Mouse (Mus musculus): ENCODE results near the gene Rab37.

Rab37 gene

DNA sequence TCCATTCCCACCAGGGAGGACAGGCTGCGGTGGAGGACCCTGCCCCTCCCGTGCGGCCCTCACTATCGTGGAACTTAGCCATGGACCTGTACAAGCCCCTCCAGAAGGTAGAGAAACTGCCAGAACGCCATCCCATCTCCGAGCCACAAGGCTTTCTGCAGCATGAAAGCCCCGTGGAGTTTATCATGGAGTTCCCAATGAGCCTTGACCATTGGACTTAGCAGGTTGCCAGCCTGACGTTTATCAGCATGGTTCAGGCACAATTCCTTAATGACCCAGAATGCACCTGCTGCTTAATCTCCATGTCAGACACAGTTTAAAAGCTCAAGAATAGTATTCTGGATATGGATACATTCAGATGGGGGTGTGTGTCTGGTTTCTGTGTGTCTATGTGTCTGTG is 6.2 kb upstream of the Rab37 start:
- no peak for DNase-seq (ENCODE audit: low read depth, low spot score)

DNA sequence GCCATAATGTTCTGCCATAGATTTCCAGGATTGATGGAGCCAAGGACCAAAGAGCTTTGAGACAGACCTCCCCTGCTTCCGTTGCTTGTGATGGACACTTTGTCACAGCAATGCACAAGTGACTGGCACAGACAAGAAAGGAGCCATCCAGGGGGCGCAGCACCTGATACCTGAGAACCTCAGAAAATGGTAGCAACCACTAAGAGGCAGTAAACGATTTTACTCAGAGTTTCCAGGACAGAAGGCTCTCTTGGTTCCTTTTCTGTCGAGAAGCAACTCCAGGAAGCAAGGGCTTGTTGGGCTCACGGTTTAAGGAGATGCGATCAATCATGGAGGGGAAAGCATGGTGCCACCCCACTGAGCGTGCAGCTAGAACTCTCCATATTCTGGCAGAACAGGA is 5.0 kb upstream of the Rab37 start:
- no peak for DNase-seq (ENCODE audit: low read depth, low spot score)

DNA sequence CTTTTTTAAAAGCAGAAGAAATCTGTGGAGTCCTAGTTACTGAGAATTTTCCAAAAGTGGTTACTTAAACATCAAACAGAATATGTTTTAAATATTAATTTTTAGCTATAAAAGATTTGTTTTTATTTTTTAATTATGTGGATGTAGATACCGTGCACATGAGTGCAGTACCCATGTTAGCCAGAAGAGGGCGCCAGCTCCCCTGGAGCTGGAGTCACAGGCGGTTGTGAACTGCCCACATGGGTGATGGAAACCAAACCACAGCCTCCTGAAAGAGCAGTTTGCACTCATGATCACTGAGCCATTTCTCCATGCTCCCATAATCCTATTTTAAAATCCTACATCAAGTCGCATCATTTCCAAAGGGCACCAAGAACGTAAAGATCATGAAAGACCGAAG is 1.4 kb upstream of the Rab37 start:
- no peak for DNase-seq (ENCODE audit: low read depth, low spot score)

DNA sequence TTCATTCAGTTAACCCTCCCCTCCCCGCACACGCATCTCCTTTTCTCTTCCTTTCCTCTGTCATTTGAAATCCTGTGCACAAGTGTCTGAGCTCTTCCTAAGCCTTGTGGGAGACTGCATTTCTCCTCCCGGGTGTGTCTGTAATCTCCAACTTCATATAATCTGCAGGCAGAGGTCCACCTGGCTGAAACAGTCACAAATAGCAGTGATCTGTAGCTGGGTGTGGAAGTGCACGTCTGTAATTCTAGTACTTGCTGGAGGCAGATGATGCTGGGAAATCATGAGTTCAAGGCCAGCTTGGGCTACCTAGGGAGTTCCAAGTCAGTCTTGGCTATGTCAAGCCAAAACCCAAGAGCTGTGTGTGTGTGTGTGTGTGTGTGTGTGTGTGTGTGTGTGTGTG is 909 bp downstream of the Rab37 start:
- no peak for DNase-seq (ENCODE audit: low read depth, low spot score)

DNA sequence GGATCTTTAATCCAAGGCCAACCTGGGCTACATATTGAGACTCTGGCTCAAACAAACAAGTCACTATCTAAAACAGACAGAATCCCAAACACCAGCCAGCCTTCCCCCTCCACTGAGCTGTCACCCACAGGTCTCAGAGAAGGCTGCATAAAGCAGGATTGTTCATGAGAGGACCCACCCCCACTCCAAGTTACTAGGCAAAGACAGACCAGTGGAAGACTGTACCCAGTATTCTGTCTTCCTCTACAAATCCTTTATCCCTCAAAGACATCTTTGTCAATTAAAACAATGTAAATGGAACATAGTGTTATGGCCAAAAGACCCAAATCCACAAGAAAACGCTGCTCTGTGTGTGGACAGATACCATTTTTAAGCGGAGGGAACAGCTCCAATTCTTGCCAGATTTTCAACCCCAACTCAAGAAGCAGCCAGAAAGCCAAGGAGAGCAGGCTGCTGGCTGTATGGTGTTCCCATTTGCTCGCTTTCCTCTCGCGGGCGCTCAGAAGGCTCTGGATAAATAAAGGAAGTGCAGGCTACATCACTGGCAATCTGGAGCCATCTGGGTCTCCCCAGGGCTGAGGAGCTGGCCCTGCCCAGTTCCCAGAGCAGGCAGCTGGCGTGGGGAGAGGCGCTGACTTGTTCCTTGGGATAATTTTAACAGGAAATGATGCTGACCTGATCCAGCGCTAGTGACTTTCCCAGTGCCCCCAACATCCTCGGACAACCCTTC is 7.1 kb downstream of the Rab37 start:
- no peak for DNase-seq (ENCODE audit: low read depth, low spot score)

DNA sequence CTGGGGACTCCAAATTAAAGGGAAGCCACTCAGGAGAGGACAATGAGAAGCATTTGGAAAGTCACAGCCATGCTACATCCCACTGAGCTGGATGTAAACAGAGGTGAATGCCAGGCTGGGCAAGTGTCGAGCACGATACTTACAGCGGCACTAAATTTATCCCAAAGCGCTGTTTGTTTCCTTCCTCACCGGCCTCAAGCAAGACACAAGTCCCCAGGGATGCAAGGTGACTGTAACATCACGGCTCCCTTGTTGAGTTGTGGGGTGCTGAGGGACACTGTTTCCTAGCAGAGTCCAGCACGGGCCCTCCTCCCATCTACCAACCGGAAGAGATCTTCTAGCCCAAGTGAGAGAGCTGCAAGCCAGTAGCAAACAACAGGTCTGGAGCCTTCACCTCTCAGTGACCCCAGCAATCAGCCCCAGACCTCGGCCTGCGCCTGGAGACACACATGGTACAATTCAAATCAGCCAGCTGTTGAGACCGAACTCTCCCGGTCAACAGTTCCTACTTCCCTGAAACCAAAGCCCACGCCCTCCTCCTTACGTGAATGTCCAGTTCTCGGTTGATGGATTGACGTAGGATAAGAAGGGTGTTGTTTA is 8.1 kb downstream of the Rab37 start:
- no peak for DNase-seq (ENCODE audit: low read depth, low spot score)

DNA sequence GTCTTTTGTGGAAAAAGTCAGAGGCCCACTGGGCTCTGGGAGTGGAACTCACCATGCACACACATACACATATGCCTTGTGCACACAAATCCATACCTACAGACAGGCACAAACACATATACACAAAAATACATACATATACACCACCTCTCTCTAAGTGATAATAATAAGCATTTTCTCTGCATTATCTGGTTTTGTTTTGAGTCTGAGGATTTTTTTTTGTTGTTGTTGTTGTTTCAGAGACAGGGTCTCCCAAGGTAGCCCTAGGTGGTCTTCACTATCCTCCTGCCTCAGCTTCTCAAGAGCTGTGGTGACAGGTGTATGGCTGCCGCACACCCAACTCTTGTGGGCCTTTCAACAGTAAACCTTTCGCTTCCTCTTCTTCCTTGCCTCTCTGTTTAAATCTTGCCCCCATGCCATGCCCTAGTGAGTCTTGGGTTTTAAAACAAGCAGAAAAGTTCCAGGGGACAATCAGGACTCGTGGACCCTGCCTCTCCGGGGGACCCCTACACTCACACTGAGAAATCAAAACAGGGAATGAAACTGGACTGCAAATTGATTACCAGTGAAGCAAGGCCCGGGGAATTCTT is 8.9 kb downstream of the Rab37 start:
- no peak for DNase-seq (ENCODE audit: low read depth, low spot score)

DNA sequence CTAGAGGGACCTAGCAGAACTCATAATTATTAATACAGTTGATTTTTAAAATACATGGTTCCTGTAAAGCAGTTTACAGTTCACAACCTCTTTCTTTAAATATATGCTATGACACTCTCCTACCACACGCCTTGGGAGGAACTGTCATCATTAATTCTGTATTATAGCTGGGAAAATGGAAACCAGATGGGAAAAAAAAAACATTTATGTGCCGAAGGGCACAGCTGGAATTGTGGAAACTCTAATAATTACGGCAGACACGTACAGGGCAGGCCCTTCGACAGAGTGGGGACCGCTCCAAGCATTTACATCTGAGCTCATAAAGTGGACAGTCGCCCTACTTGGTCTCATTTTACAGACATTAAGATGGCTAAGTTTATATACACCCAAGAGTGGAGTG is 9.5 kb downstream of the Rab37 start:
- DNase-seq (ENCODE audit: low read depth, low spot score): no peak

DNA sequence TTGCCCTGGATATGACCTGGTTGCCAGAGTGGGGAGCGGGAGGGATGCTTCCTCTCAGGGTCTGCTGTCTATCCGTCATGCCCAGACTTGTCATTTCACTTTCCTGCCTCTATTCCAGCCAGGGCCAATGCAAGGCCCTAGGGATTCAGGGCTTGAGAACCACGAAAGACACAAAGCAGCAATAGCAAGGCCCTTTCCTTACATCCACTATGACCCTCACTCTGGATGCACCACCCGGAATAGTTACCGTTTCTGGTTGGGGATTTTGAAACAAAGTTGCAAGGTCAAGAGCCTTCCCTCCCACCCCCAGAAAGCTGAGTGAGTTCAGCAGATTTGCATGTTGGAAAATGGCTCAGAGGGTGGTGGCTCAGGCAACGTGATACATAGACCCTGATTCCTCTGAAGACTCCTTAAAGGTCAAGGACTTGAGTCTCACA is 10.4 kb downstream of the Rab37 start:
- no peak for DNase-seq (ENCODE audit: low read depth, low spot score)

DNA sequence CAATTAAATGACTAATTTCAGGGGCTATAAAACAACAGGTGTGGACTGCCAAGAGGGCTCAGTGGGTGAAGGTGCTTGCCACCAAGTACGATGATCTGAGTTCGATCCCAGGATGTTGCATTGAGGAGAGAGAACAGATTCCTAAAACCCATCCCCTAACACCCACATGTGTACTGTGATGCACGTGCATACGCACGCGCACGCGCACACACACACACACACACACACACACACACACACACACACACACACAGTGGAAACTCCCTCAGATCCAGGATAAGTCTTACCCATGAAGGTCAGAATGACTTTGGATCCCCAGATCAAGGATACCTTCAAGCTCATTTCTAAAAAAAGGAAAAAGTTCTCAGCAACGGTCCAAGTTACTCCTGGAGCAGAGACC is 10.9 kb downstream of the Rab37 start:
- DNase-seq (ENCODE audit: low read depth, low spot score): no peak

DNA sequence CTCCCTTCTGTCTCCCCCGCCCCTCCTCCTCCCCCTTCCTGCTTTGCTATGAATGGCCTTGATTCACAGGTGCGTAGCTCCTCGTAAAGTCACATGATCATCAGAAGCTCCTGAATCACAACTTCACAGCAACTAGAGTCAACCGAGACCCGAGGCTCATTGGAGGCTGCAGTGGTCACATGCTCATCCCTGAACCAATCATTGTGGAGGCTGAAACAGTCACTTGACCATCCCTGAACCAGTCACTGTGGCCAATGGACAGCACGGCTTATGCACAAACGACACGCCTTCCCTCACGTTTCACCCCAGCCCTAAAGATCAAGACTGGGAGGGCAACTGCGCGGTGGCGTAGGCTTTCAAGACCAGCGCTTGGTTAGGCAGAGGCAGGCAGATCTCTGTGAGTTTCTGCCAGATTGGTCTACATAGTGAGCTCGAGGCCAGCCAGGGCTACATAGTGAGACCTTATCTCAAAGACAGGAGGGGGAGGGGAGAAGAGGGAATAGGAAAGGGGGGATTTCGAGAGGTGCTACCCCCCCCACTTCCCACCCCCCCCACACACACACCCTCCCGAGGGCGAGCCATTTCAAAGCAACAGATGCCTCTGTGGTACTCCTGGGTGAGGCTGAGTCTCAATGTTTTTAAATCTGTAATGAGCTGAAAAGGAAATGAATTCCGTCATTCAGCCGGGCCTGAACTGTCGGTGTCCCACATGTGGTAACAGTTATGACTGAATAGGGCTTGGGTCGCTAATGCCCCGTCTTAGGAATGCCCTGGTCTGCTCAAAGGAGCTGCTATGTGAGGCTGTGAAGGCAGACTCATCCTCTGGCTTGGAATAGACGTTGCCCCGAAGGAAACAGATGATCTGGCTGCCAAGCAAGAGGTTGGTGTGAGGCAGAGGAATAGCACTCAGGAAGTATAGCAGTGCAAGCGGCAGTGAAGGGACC is 12.5 kb downstream of the Rab37 start:
- DNase-seq (ENCODE audit: low read depth, low spot score): no peak

DNA sequence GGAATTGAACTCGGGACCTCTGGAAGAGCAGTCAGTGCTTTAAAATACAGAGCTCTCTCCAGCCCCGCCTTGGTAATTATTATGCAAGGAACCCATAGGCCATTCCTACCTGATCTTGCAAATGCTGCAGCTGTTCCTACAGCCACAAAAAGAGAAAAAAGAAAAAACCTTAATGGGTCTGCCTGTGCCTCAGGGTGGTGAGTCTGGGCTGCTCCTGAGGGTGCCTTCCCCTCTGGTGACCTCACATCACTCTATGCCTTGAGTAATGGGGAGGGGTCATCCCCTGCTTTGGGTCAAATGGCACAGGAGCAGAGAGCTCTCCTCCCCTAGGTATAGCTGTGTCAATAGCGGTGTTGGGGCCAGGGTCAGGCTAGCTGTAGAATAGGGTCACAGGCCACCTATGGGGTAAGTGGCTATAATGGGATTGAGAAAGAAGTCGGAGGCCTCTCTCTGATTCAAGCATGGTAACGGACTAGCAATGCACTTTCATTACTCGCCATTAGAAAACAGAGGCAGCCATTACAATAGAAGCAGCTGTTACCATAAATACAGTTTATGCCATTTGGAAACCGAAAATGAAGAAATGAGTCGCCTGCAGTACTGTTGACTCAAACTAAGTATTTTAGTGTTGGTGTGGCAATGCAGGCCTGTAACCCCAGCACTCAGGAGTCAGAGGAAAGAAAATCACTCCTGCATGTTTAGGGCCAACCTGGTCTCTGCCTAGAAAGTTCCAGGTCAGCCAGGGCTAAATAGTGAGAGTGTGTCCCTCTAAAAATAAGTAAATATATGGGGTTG is 13.7 kb downstream of the Rab37 start:
- no peak for DNase-seq (ENCODE audit: low read depth, low spot score)

DNA sequence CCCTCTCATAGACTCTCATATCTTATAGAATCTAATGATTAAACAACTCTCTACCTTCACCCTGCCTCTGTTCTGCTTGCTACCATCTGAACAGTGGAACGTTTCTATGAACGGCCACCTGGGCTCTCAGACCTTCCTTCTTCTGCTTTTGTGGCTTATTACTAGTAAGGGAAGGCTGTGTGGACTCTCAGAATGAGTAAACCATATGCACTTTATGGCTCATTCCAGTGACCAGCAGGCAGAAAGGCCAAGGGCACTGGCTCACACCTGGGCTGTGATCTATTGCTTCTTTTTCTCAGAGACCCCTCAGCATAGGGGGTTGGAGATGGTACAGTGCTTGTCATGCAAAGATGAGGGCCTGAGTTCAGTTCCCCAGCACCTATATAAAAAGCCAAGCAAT is 15.4 kb downstream of the Rab37 start:
- no peak for DNase-seq (ENCODE audit: low read depth, low spot score)

DNA sequence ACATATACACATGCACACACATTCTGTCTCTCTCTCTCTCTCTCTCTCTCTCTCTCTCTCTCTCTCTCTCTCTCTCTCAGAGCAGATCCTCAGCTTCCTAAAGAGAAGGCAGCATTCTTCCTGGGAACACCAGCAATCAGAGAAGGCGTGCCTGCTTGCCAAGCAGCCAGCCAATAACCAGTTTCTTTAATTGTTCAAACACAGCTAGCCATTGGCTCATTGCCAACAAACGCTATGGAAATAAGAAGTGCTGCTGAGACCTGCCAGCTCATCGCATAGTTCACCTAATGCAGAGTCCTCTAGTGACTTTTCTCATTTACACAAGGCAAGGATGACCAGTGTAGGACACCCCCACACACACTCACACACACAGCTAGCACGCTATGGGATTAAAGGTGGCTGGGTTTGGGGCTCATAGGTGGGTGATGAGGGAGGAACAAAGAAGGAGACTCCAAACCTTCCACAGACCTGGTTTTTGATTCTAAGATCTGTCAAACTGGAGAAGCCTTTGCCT is 16.2 kb downstream of the Rab37 start:
- DNase-seq (ENCODE audit: low read depth, low spot score): no peak

DNA sequence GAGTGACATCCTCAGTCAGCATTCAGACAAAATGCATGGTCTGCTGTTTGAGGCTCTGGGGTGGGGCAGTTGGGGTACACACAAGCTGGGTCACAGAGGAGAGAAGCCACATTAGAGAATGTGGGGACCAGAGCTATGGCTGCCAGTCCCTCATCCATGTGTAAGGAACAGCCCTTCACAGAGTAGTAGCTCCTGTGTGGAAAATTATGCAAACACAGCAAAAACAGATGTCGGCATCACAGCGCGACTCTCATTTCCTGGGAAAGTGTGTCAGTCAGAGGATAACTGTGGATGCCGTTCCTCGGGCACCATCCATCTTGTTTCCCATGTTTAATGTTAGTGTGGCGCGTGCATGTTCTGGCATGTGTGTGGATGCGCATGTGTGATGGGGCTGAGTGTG is 16.9 kb downstream of the Rab37 start:
- DNase-seq (ENCODE audit: low read depth, low spot score): no peak

DNA sequence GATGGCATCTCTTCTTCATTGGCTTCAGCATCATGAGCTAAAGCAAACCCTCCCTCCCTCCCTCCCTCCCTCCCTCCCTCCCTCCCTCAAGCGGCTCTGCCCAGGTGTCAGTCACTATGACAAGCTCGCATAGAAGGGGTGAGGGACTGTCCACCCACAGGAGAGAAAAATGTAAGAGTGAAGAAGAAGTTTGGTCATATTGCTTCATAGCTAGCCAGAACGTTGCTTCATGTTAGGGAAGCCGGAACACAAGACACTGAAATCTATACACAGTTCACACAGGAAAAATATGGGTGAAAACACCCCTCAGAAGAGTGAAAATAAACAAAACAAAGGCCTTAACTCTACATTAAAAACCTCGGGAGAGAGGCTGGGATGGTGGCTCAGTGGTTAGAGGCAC is 19.0 kb downstream of the Rab37 start:
- DNase-seq (ENCODE audit: low read depth, low spot score): no peak

DNA sequence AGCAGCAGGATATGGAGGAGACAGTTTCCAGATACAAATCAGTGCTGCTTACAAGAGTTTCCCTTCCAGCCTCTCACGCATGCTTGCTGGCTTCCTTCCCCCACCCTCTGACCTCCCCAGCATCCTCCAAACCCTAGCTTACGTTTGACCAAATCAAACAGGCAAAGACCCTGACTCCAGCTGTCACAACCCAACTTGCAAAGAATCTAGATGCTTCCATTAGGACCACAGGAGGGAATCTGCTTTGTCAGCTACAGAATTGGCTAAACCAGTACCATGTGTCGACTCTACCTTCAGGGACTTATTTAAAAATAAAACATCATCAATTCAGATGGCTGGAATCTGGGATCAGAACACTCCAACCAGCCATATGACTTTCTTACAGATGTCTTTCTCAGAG is 21.0 kb downstream of the Rab37 start:
- no peak for DNase-seq (ENCODE audit: low read depth, low spot score)

DNA sequence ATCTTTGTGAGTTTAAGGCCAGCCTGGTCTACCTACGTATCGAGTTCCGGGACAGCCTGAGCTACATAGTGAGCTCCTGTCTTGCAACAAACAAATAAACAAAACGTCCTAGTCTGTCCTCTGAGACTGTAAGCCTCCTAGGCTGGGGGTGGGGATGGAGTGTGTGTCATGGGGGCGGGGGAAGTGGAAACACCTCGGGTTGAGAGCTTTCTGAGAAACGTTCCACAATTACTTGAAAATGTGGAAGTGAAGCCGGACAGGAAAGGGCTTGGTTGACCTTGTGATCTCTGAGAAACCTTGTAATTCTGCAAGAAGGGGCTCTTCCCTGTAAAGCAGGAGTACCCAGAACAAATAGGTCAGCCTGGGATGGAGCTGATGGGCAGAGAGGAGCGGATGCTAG is 28.2 kb downstream of the Rab37 start:
- DNase-seq (ENCODE audit: low read depth, low spot score): no peak

DNA sequence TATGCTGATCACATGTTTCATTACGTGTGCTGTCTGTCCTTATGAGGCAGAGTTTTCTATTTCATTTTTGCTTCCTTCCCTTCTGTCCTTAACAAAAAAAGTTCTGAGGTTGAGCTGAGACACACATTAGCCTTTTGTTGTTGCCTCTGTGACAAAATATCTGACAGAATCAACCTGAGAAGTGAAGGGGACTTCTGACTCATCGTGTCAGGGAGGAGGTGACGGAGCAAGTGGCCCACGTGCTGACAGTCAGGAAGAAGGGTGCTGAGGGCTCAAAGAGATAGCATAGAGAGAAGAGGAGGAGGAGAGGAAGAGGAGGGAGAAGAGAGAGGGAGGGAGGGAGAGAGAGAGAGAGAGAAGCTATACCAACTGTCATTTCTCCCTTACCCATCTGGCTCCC is 37.3 kb downstream of the Rab37 start:
- no peak for DNase-seq (ENCODE audit: low read depth, low spot score)

DNA sequence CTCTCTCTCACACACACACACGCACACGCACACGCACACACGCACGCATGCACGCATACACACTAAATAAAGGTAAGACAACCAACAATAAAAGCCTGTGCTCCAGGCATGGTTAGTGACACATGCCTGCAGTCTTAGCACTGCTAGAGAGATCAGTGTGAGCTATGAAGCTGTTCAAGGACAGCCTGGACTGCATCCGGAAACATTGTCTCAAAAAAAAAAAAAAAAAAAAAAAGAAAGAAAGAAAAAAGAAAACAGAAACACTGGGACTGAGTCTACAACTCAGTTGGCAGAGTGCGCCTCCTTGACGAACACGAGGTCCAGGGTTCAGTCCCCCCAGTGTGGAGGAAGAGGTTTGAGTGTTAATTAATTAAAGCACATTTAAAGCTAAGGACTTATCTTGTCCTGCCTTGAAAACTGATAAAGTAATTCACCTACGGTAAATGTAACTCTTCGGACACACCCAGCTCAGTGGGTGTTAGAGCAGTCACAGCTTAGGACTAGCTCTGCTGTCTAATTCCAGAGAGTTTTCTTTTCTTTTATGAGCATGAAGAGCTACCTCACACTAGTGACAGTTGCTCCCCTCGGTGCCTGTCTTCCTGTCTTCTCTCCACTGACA is 38.4 kb downstream of the Rab37 start:
- no peak for DNase-seq (ENCODE audit: low read depth, low spot score)
